Mouse (Mus musculus) brain, embryonic 14.5 days (tissue): Measurements from ENCODE around the gene Cacna2d3.

ENCODE experiments used
- CTCF ChIP-seq: fragments of 200-500 bp; IDR thresholded peaks from 2 replicates; pipeline ENCODE4 v1.5.1; 2012; ENCODE audit warnings: inconsistent platforms, mild to moderate bottlenecking, moderate library complexity, borderline replicate concordance; ENCODE audit not compliant: insufficient read depth, insufficient read length; ENCODE audit errors: extremely low read depth
- POLR2A ChIP-seq: fragments of 200-500 bp; IDR thresholded peaks from 2 replicates; pipeline ENCODE4 v1.6.1; 2012; ENCODE audit warnings: mild to moderate bottlenecking, inconsistent platforms, borderline replicate concordance; ENCODE audit not compliant: poor library complexity, insufficient read depth, insufficient read length, severe bottlenecking; ENCODE audit errors: extremely low read depth

GRCm38 (mm10) chr14:28954086-28954485, 767.6 kb downstream of the Cacna2d3 start:
- no peak for TF ChIP-seq CTCF
- no peak for TF ChIP-seq POLR2A
